Mouse (Mus musculus): Measurements from ENCODE around the gene Frs2.

- TF ChIP-seq POLR2A (IDR thresholded peaks at IDR 0.05; ENCODE audit: insufficient read depth, low read depth, low read length) (no peak), CTCF (IDR thresholded peaks at IDR 0.05) (no peak)
These were observed 3.7 kb downstream of the Frs2 start for GRCm38 (mm10) chr10:117144628-117145027.

Data from heart, adult 2 months (tissue).